Mouse (Mus musculus): ENCODE measurements around the gene Birc5. TPM values are rescaled to one million over a fixed set of nuclear protein-coding genes. Genes with fewer than 3 reads are reported as not detected.
"Not testable (repeated sequence)": the region's sequence is repeated elsewhere in the genome, so short reads cannot be mapped to it uniquely, and the experiment has no call there.

The Birc5 gene
- polyA plus RNA-seq (2015; fragmentation: Nextera tagmentation; extraction: Ambion mirVana) = 231 and 243 TPM in 2 replicates

DNA sequence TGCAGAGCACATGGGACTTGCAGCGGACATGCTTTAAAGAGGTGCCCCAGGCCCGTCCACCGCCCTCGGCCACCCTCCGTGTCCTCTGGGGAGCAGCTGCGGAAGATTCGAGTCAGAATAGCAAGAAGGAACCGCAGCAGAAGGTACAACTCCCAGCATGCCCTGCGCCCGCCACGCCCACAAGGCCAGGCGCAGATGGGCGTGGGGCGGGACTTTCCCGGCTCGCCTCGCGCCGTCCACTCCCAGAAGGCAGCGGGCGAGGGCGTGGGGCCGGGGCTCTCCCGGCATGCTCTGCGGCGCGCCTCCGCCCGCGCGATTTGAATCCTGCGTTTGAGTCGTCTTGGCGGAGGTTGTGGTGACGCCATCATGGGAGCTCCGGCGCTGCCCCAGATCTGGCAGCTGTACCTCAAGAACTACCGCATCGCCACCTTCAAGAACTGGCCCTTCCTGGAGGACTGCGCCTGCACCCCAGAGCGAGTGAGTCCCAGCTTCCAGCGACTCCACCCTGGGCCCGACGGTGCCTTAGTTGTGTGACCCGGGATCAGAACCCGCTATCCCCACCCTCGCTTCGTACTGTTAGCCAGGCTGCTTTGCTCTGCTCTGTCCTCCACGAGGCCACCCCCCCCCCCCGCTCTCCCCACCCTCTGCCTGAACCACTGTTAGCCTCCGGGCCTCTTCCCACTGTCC lies at the start of gene Birc5:
Gene Birc5 (plus strand): TSS at position 267 of the 687 bp plus-strand sequence.
- H3K9ac ChIP-seq = peak within 1 kb of the TSS; percentile 80
- H3K9me3 ChIP-seq (replicated peaks) = no peaks in the 10 kb centered on the region
- no peaks in the 10 kb centered on the region for H3K27me3 ChIP-seq
- 0% methylated on average over 51 of the region's 51 CpGs for WGBS
- H3K27ac ChIP-seq = peak within 1 kb of the TSS; percentile 97
- H3K4me3 ChIP-seq = peak within 1 kb of the TSS; percentile 54
- H3K4me2 ChIP-seq = peak within 1 kb of the TSS; percentile 77
- peaks cover 31% of the 10 kb centered on the region for H3K4me1 ChIP-seq
- ATAC-seq = peak; percentile 96
- peaks cover 26% of the 10 kb centered on the region for H3K36me3 ChIP-seq (ENCODE audit: poor library complexity, severe bottlenecking)

DNA sequence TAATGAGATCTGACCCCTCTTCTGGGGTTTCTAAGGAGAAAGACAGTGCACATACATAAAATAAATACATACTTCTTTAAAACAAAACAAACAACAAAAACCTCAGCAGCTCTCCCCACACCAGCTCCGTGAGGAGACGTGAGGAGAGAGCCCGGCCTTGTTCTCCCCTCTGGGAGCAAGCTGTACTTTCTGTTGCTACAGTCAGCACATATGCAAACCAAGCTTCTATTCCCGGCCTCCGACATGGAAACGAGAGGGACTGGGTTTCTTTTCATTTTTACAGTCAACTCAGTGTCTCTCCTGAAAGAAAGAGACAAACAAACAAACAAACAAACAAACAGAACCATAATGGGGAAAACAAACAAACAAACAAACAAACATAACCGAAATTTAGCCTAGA lies 49.0 kb upstream of the Birc5 start:
- no peaks in the 10 kb centered on the region for H3K27me3 ChIP-seq
- no peaks in the 10 kb centered on the region for H3K4me1 ChIP-seq
- no peak for ATAC-seq
- no peak overlapping the region for H3K9ac ChIP-seq
- no peak overlapping the region for H3K4me2 ChIP-seq
- H3K4me3 ChIP-seq = no peak overlapping the region
- H3K36me3 ChIP-seq (ENCODE audit: poor library complexity, severe bottlenecking) = no peaks in the 10 kb centered on the region
- no peak overlapping the region for H3K27ac ChIP-seq
- H3K9me3 ChIP-seq (replicated peaks) = no peaks in the 10 kb centered on the region
- WGBS = 81% methylated on average over 7 of the region's 7 CpGs

DNA sequence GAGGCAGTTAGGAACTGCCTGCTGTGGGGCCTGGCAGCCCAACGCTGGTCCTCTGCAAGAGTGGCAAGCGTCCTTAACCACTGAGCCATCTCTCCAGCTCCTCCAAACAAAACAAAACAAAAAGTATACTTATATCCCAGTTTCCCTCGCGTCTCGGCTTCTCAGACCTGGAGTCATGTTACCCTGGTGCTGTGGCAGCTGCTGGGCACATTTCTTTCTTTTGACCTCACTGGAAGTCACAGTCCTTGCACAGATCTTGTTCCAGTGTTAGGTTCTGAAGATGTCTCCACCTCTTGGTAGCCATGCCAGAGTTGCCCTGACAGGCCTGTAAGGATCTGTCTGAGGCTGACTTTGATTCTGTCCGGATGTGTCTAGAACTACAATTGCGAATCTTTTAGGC lies 47.4 kb upstream of the Birc5 start:
- Histone ChIP-seq H3K4me1 (no peaks in the 10 kb centered on the region), H3K9ac (no peak overlapping the region), H3K36me3 (ENCODE audit: poor library complexity, severe bottlenecking) (no peaks in the 10 kb centered on the region), H3K27ac (no peak overlapping the region), H3K4me2 (no peak overlapping the region), H3K27me3 (no peaks in the 10 kb centered on the region), H3K9me3 (replicated peaks) (no peaks in the 10 kb centered on the region), H3K4me3 (no peak overlapping the region)
- no peak for ATAC-seq
- WGBS = 74% methylated on average over 7 of the region's 7 CpGs

DNA sequence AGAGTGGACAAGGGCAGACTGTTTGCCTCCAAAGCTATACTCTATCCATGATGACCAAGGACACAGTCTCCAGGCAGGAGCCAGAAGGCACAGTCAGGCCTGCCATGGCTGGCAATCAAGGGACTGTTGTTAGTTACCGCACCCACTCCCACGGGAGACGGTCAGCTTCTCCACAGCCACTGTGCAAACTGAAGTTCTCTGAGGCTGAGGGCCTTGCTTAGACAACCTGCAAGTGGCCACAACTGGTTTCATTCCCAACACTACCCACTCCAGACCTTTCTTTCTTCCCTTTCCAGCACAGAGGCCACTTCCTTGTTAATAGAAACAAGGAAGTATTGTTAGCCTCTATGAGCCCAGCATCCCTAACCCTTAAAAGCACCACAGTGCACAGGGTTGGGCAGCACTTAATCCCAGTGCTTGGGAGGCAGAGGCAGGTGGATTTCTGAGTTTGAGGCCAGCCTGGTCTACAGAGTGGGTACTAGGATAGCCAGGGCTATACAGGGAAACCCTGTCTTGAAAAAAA lies 45.8 kb upstream of the Birc5 start:
- no peaks in the 10 kb centered on the region for H3K36me3 ChIP-seq (ENCODE audit: poor library complexity, severe bottlenecking)
- no peaks in the 10 kb centered on the region for H3K4me1 ChIP-seq
- WGBS = 98% methylated on average over 3 of the region's 3 CpGs
- H3K27me3 ChIP-seq = no peaks in the 10 kb centered on the region
- no peak overlapping the region for H3K9ac ChIP-seq
- ATAC-seq = no peak
- no peak overlapping the region for H3K4me3 ChIP-seq
- no peak overlapping the region for H3K27ac ChIP-seq
- H3K9me3 ChIP-seq (replicated peaks) = no peaks in the 10 kb centered on the region
- no peak overlapping the region for H3K4me2 ChIP-seq

- Histone ChIP-seq H3K4me2 (no peak overlapping the region), H3K27me3 (peaks cover 14% of the 10 kb centered on the region), H3K36me3 (ENCODE audit: poor library complexity, severe bottlenecking) (no peaks in the 10 kb centered on the region), H3K27ac (no peak overlapping the region), H3K4me3 (no peak overlapping the region), H3K9ac (no peak overlapping the region), H3K9me3 (replicated peaks) (no peaks in the 10 kb centered on the region), H3K4me1 (peaks cover 18% of the 10 kb centered on the region)
- no peak for ATAC-seq
- WGBS = 90% methylated on average over 6 of the region's 6 CpGs
Measured at GRCm38 (mm10) chr11:117806781-117807180, 42.3 kb upstream of the Birc5 start.

DNA sequence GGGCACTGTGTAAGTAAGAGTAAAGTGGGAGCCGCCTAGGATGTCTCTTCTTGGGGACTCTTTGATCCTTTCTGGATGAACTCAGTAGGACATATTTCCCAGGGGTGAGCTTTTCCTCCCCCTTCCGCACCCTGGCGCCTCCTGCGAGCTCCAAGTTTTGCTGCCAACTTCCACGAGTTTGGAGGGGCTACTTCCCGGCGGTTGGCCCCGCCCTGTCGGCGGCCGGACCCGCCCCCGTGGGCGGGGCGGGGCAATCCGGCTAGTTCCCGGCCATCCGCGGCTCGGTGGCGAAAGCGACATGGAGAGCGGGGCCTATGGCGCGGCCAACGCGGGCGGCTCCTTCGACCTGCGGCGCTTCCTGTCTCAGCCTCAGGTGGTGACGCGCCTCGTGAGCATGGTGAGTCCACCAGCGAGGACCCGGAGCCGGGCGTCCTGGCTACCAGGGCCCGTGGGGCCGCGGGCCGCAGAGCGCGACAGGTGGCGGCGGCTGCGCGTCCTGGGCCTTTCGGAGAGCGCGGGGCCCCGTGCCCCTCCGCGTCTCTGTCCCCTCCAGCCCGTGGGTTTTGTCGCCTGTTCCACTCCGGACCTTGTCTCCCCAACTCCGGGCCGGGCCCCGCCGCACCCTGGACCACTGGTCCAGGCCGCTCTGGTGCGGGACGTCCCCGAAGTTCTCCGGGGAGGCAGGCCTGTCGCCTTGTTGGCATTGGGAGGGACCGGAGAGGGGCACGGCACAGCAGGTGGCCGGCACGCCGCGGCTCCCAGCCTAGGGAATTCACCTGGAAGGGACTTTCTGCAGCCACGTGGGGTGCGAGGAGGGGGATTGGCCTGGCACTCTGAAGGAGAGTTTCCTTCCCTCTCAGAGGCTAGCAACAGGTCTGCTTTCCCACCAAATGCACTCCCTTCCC lies 39.4 kb upstream of the Birc5 start, which contains the start of the genes Gm20708 and Syngr2:
Gene Gm20708 (plus strand): TSS at position 262 of the 905 bp plus-strand sequence.
Gene Syngr2 (plus strand): TSS at position 262 of the 905 bp plus-strand sequence.
- H3K4me3 ChIP-seq = peak within 1 kb of the TSS; percentile 67
- no peaks in the 10 kb centered on the region for H3K9me3 ChIP-seq (replicated peaks)
- H3K36me3 ChIP-seq (ENCODE audit: poor library complexity, severe bottlenecking) = peaks cover 29% of the 10 kb centered on the region
- peak within 1 kb of the TSS; percentile 74 for H3K9ac ChIP-seq
- H3K4me1 ChIP-seq = peaks cover 18% of the 10 kb centered on the region
- peaks cover 14% of the 10 kb centered on the region for H3K27me3 ChIP-seq
- peak within 1 kb of the TSS; percentile 99 for H3K4me2 ChIP-seq
- peak within 1 kb of the TSS; percentile 44 for H3K27ac ChIP-seq
- peak; percentile 78 for ATAC-seq
- under 1% methylated on average over 67 of the region's 75 CpGs for WGBS

- peak; percentile 85 for ATAC-seq
Measured at GRCm38 (mm10) chr11:117810401-117811046, 38.5 kb upstream of the Birc5 start.

DNA sequence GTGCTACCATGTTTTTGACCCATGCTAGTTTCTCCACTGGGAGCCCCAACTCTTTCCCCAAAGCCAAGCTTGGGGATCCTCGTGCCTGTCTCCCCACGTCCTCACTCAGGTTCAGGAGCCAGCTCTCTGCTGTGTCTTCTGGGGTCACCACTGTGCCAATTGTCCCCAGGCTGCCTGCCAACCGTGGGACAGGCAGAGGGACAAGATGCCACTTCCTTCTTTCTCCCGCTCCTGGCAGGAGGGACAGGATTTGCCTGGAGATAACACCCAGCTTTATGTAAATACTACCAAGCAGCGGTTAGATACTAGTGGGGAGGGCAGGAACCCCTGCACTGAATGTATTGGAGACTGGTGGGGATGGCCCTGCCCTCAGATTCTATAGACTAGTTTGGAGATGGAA lies 35.2 kb upstream of the Birc5 start:
- Histone ChIP-seq H3K27me3 (peaks cover 14% of the 10 kb centered on the region), H3K27ac (no peak overlapping the region), H3K9me3 (replicated peaks) (no peaks in the 10 kb centered on the region), H3K4me1 (peaks cover 18% of the 10 kb centered on the region), H3K4me2 (no peak overlapping the region), H3K9ac (no peak overlapping the region), H3K4me3 (no peak overlapping the region), H3K36me3 (ENCODE audit: poor library complexity, severe bottlenecking) (peaks cover 70% of the 10 kb centered on the region)
- 83% methylated on average over 5 of the region's 5 CpGs for WGBS
- no peak for ATAC-seq

More at GRCm38 (mm10) chr11:117810401-117811046, 38.5 kb upstream of the Birc5 start:
- WGBS = 0% methylated on average over 21 of the region's 21 CpGs
- Histone ChIP-seq H3K9ac (peak overlapping the region; percentile 74), H3K4me3 (peak overlapping the region; percentile 67), H3K9me3 (replicated peaks) (no peaks in the 10 kb centered on the region), H3K36me3 (ENCODE audit: poor library complexity, severe bottlenecking) (peaks cover 37% of the 10 kb centered on the region), H3K4me2 (peak overlapping the region; percentile 99), H3K27ac (0 out of 2 replicates have a peak overlapping the region, but pooled peaks have one; percentile 44), H3K27me3 (peaks cover 14% of the 10 kb centered on the region), H3K4me1 (peaks cover 18% of the 10 kb centered on the region)

DNA sequence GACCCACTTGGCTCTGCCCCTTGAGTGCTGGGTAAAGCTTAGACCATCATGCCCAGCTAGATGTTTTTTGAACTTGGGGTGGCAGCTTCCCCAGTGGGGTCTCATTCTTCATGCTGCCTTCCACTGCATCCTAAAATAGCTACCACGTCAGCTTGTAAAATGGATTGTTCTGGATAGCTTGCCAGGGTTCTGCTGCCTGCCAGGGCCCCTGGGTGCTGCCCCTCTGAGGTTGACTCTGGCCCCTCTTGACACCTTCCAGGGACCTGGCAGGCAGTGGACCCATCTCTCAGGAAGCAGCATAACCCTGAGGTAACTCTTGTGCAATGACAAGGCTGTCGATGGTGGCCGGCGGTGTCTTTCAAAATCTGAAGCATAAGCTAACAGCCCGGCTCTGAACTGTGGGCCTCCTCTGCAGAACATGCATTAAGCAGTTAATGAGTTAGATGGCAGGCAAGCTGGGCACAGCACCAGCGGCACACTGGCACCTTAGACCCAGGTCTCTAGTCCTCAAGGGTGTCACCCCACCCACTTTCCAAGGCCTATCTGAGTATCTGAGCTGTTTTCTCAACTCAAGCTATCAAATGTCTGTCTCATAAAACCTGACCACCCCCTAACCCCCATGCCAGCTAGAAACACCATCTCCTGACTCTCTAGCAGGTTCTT lies 34.2 kb upstream of the Birc5 start:
- no peak overlapping the region for H3K27ac ChIP-seq
- H3K27me3 ChIP-seq = peaks cover 4% of the 10 kb centered on the region
- 93% methylated on average over 6 of the region's 6 CpGs for WGBS
- no peak overlapping the region for H3K4me2 ChIP-seq
- no peak for ATAC-seq
- H3K9ac ChIP-seq = no peak overlapping the region
- no peak overlapping the region for H3K4me3 ChIP-seq
- H3K4me1 ChIP-seq = peaks cover 25% of the 10 kb centered on the region
- H3K9me3 ChIP-seq (replicated peaks) = no peaks in the 10 kb centered on the region
- H3K36me3 ChIP-seq (ENCODE audit: poor library complexity, severe bottlenecking) = peaks cover 79% of the 10 kb centered on the region

DNA sequence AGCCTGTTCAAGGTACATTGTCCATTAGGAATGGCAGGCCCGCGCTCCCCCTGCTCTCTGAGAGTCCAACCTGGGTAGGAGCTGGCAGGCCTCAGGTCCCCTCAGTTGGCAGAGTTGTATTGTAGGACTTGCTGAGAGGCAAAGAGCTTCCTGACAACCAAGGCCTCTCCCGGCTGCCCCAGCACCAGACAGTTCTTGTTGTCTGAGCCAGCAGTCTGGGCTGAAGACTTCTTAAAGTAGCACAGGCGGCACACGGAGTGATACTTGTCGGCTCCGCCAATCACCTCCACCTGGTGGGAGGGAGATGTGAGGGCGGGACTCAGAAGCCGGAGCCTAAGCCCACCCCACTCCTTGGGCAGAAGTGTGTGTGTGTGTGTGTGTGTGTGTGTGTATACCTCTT lies 33.2 kb upstream of the Birc5 start:
- H3K4me3 ChIP-seq; H3K9ac ChIP-seq; H3K4me2 ChIP-seq; H3K27ac ChIP-seq; H3K9me3 ChIP-seq (replicated peaks); ATAC-seq; H3K27me3 ChIP-seq: not testable (repeated sequence)
- H3K36me3 ChIP-seq (ENCODE audit: poor library complexity, severe bottlenecking) = peaks cover 89% of the 10 kb centered on the region
- peaks cover 15% of the 10 kb centered on the region for H3K4me1 ChIP-seq
- 83% methylated on average over 9 of the region's 9 CpGs for WGBS

- H3K9me3 ChIP-seq (replicated peaks) = no peaks in the 10 kb centered on the region
- 88% methylated on average over 13 of the region's 13 CpGs for WGBS
- H3K4me1 ChIP-seq = peaks cover 10% of the 10 kb centered on the region
- no peak overlapping the region for H3K4me2 ChIP-seq
- no peak overlapping the region for H3K27ac ChIP-seq
- H3K27me3 ChIP-seq = no peaks in the 10 kb centered on the region
- H3K36me3 ChIP-seq (ENCODE audit: poor library complexity, severe bottlenecking) = peaks cover 96% of the 10 kb centered on the region
- H3K4me3 ChIP-seq = no peak overlapping the region
- H3K9ac ChIP-seq = no peak overlapping the region
- no peak for ATAC-seq
Measured at GRCm38 (mm10) chr11:117816389-117816996, 32.6 kb upstream of the Birc5 start.

Data from forebrain, embryonic 13.5 days (tissue).